Mouse (Mus musculus) yolk sac, embryonic 10.5 days (tissue): Measurements from ENCODE around the gene Olfr770.
"Not testable (repeated sequence)": the region's sequence is repeated elsewhere in the genome, so short reads cannot be mapped to it uniquely, and the experiment has no call there.

Experiments
- DNase-seq: peaks from one replicate; pipeline ENCODE4 v3.0.0-alpha.2; 2017; ENCODE audit warnings: low spot score

Gene Olfr770

GRCm38 (mm10) chr10:129138898-129139297 is at the start of gene Olfr770:
Gene Olfr770 (minus strand): TSS chr10:129138998.
- no peak for DNase-seq

DNA sequence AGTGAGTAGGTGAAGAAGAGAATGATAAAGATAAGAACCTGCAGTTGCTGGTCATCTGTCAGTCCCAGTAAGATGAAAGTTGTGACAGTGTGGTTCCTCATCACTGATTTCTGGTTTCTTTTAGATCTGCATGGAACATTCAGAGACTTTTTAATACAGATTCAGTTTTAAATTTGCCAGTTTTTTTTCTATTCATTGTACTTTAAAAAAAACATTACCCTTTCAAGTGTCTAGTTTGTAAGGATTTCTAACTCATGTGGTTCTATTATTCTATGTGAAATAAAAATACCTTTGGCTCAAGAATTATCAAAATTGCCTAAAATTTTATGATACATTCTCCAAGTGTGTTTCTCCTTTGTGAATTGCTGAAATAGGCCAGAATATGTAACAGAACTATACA is 48.5 kb upstream of the Olfr770 start, which contains the start of gene Olfr773:
Gene Olfr773 (minus strand): TSS at position 101 of the 400 bp plus-strand sequence.
- not testable (repeated sequence) for DNase-seq

- not testable (repeated sequence) for DNase-seq
Observed at GRCm38 (mm10) chr10:129177821-129178220, 39.0 kb upstream of the Olfr770 start, which contains the start of gene Olfr772. Gene Olfr772 (minus strand): TSS chr10:129177921.

DNA sequence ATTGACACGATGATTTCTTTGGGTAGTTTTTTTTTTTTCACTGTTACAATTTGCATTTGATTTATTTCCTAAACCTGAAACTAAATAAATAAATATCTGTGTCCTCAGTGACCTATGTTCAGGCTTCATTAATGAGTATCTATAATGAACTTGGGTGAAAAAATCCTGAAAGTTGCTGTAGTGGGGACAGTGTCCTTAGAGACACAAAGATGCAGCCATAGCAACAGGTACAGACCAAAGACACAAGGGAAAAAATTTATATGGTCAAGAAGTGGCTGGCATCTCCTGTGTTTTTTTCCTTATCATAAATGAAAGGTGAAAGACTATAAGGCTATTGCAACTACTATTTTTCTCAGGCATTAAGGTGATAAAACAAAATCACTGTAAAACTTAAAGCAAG is 25.9 kb upstream of the Olfr770 start, which contains the start of gene Olfr771:
Gene Olfr771 (minus strand): TSS at position 101 of the 400 bp plus-strand sequence.
- no peak for DNase-seq

- DNase-seq = no peak
Observed at GRCm38 (mm10) chr10:129117761-129118160, 21.0 kb downstream of the Olfr770 start, which contains the start of gene Olfr769. Gene Olfr769 (minus strand): TSS chr10:129117861.

DNA sequence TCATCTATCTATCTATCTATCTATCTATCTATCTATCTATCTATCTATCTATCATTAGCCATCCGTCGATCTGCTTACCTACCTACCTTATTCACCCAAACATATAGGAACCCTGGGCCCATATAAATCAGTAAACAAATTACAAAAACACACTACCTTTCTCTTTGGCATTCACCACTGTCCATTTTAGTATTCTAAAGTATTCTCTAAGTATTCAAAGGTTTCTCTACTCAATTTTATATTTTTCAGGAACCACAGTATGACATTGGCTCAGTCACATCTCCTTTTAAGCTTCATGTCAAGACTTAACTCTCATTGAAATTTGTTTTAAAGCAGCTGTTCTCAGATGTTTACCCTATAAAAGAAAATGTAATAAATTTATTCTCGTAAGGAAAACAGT is 23.7 kb downstream of the Olfr770 start:
- no peak for DNase-seq

DNA sequence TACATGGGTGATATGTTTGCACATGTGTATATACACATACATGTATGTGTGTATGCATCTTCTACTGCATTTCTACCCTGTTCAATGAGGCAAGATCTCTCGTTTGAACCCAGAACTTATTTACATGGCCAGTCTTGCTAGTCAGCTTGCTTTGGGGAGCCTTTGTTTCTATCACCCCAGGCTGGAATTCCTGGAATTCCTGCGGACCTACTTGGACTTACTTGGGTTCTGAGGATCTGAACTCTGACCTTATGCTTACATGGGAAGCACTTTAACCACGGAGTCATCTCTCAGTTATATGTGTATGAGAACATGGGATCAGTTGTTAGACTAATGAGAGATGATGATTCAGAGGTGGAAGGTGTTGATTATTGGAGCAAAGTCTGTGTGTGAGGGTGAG is 37.6 kb downstream of the Olfr770 start:
- no peak for DNase-seq

- no peak for DNase-seq
Observed at GRCm38 (mm10) chr10:129099275-129099674, 39.5 kb downstream of the Olfr770 start, which contains the start of gene Olfr768. Gene Olfr768 (minus strand): TSS chr10:129099375.

GRCm38 (mm10) chr10:129082810-129083209 is 56.0 kb downstream of the Olfr770 start, which contains the start of gene Olfr767:
Gene Olfr767 (minus strand): TSS chr10:129082910.
- not testable (repeated sequence) for DNase-seq
